Mouse (Mus musculus): ENCODE data around the gene Olfr543. TPM values are rescaled to one million over a fixed set of nuclear protein-coding genes. Genes with fewer than 3 reads are reported as not detected.
A peak's percentile ranks its signal among the peaks of the same experiment; 100 is the strongest.

Gene Olfr543
- polyA plus RNA-seq (2014; fragmentation: Nextera tagmentation; extraction: Ambion mirVana) = 0.77 and 0.96 TPM in 2 replicates

GRCm38 (mm10) chr7:102481579-102481978 lies at the start of gene Olfr543:
Gene Olfr543 (minus strand): TSS chr7:102481679.
- H3K4me1 ChIP-seq (replicated peaks; ENCODE audit: control insufficient read depth, insufficient read depth, low read length) = no peaks in the 10 kb centered on the region
- H3K36me3 ChIP-seq (ENCODE audit: control insufficient read depth, insufficient read depth, low read length) = no peaks in the 10 kb centered on the region
- H3K4me3 ChIP-seq (ENCODE audit: low read depth, low read length) = no peak within 1 kb of the TSS
- 92% methylated on average over 4 of the region's 4 CpGs for WGBS
- ATAC-seq (replicated peaks; ENCODE audit: low FRiP score, low TSS enrichment, low read depth) (no peak), DNase-seq (ENCODE audit: low spot score) (no peak)
- no peak within 1 kb of the TSS for H3K4me2 ChIP-seq (ENCODE audit: low read length)
- H3K9ac ChIP-seq (ENCODE audit: low read length) = no peak within 1 kb of the TSS
- no peaks in the 10 kb centered on the region for H3K27me3 ChIP-seq (replicated peaks; ENCODE audit: control insufficient read depth, insufficient read depth, low read length)
- H3K27ac ChIP-seq (ENCODE audit: low read depth) = no peak within 1 kb of the TSS
- H3K9me3 ChIP-seq (ENCODE audit: control insufficient read depth, low read length) = no peaks in the 10 kb centered on the region

GRCm38 (mm10) chr7:102529052-102529451 lies 47.6 kb upstream of the Olfr543 start:
- no peaks in the 10 kb centered on the region for H3K36me3 ChIP-seq (ENCODE audit: control insufficient read depth, insufficient read depth, low read length)
- H3K9me3 ChIP-seq (ENCODE audit: control insufficient read depth, low read length) = no peaks in the 10 kb centered on the region
- no peak overlapping the region for H3K27ac ChIP-seq (ENCODE audit: low read depth)
- H3K27me3 ChIP-seq (replicated peaks; ENCODE audit: control insufficient read depth, insufficient read depth, low read length) = no peaks in the 10 kb centered on the region
- DNase-seq (ENCODE audit: low spot score) (no peak), ATAC-seq (replicated peaks; ENCODE audit: low FRiP score, low TSS enrichment, low read depth) (no peak)
- no peak overlapping the region for H3K4me2 ChIP-seq (ENCODE audit: low read length)
- WGBS = 78% methylated on average over 1 of the region's 1 CpGs
- no peak overlapping the region for H3K9ac ChIP-seq (ENCODE audit: low read length)
- H3K4me3 ChIP-seq (ENCODE audit: low read depth, low read length) = no peak overlapping the region
- H3K4me1 ChIP-seq (replicated peaks; ENCODE audit: control insufficient read depth, insufficient read depth, low read length) = no peaks in the 10 kb centered on the region

- no peak overlapping the region for H3K4me2 ChIP-seq (ENCODE audit: low read length)
- no peaks in the 10 kb centered on the region for H3K36me3 ChIP-seq (ENCODE audit: control insufficient read depth, insufficient read depth, low read length)
- H3K9ac ChIP-seq (ENCODE audit: low read length) = no peak overlapping the region
- no peaks in the 10 kb centered on the region for H3K27me3 ChIP-seq (replicated peaks; ENCODE audit: control insufficient read depth, insufficient read depth, low read length)
- ATAC-seq (replicated peaks; ENCODE audit: low FRiP score, low TSS enrichment, low read depth) (no peak), DNase-seq (ENCODE audit: low spot score) (no peak)
- H3K4me1 ChIP-seq (replicated peaks; ENCODE audit: control insufficient read depth, insufficient read depth, low read length) = no peaks in the 10 kb centered on the region
- no peaks in the 10 kb centered on the region for H3K9me3 ChIP-seq (ENCODE audit: control insufficient read depth, low read length)
- H3K4me3 ChIP-seq (ENCODE audit: low read depth, low read length) = no peak overlapping the region
- no peak overlapping the region for H3K27ac ChIP-seq (ENCODE audit: low read depth)
- WGBS = 91% methylated on average over 2 of the region's 2 CpGs
Observed at GRCm38 (mm10) chr7:102517051-102517335, 35.5 kb upstream of the Olfr543 start.

- Histone ChIP-seq H3K27ac (ENCODE audit: low read depth) (no peak overlapping the region), H3K36me3 (ENCODE audit: control insufficient read depth, insufficient read depth, low read length) (no peaks in the 10 kb centered on the region), H3K4me1 (replicated peaks; ENCODE audit: control insufficient read depth, insufficient read depth, low read length) (no peaks in the 10 kb centered on the region), H3K4me3 (ENCODE audit: low read depth, low read length) (no peak overlapping the region), H3K27me3 (replicated peaks; ENCODE audit: control insufficient read depth, insufficient read depth, low read length) (no peaks in the 10 kb centered on the region), H3K9me3 (ENCODE audit: control insufficient read depth, low read length) (no peaks in the 10 kb centered on the region), H3K9ac (ENCODE audit: low read length) (no peak overlapping the region), H3K4me2 (ENCODE audit: low read length) (no peak overlapping the region)
- 76% methylated on average over 10 of the region's 10 CpGs for WGBS
- ATAC-seq (replicated peaks; ENCODE audit: low FRiP score, low TSS enrichment, low read depth) (no peak), DNase-seq (ENCODE audit: low spot score) (no peak)
Observed at GRCm38 (mm10) chr7:102516261-102517050, 35.0 kb upstream of the Olfr543 start.

- H3K4me2 ChIP-seq (ENCODE audit: low read length) = no peak overlapping the region
- WGBS = 63% methylated on average over 4 of the region's 4 CpGs
Observed at GRCm38 (mm10) chr7:102514144-102514543, 32.7 kb upstream of the Olfr543 start.

GRCm38 (mm10) chr7:102512814-102513435 lies 31.4 kb upstream of the Olfr543 start:
- peak; percentile 95 for DNase-seq (ENCODE audit: low spot score)

More at GRCm38 (mm10) chr7:102514144-102514543, 32.7 kb upstream of the Olfr543 start:
- Histone ChIP-seq H3K27me3 (replicated peaks; ENCODE audit: control insufficient read depth, insufficient read depth, low read length) (no peaks in the 10 kb centered on the region), H3K9ac (ENCODE audit: low read length) (no peak overlapping the region), H3K27ac (ENCODE audit: low read depth) (no peak overlapping the region), H3K4me1 (replicated peaks; ENCODE audit: control insufficient read depth, insufficient read depth, low read length) (no peaks in the 10 kb centered on the region), H3K4me3 (ENCODE audit: low read depth, low read length) (no peak overlapping the region), H3K36me3 (ENCODE audit: control insufficient read depth, insufficient read depth, low read length) (no peaks in the 10 kb centered on the region), H3K9me3 (ENCODE audit: control insufficient read depth, low read length) (no peaks in the 10 kb centered on the region)
- no peak for DNase-seq (ENCODE audit: low spot score)
- no peak for ATAC-seq (replicated peaks; ENCODE audit: low FRiP score, low TSS enrichment, low read depth)

GRCm38 (mm10) chr7:102511927-102512326 lies 30.4 kb upstream of the Olfr543 start:
- Histone ChIP-seq H3K4me1 (replicated peaks; ENCODE audit: control insufficient read depth, insufficient read depth, low read length) (no peaks in the 10 kb centered on the region), H3K9ac (ENCODE audit: low read length) (no peak overlapping the region), H3K36me3 (ENCODE audit: control insufficient read depth, insufficient read depth, low read length) (no peaks in the 10 kb centered on the region), H3K27me3 (replicated peaks; ENCODE audit: control insufficient read depth, insufficient read depth, low read length) (no peaks in the 10 kb centered on the region), H3K9me3 (ENCODE audit: control insufficient read depth, low read length) (no peaks in the 10 kb centered on the region), H3K4me3 (ENCODE audit: low read depth, low read length) (no peak overlapping the region), H3K4me2 (ENCODE audit: low read length) (no peak overlapping the region), H3K27ac (ENCODE audit: low read depth) (no peak overlapping the region)
- WGBS = 89% methylated on average over 10 of the region's 10 CpGs
- DNase-seq (ENCODE audit: low spot score) = no peak
- ATAC-seq (replicated peaks; ENCODE audit: low FRiP score, low TSS enrichment, low read depth) = no peak

More at GRCm38 (mm10) chr7:102512814-102513435, 31.4 kb upstream of the Olfr543 start:
- H3K9ac ChIP-seq (ENCODE audit: low read length) = peak overlapping the region; percentile 60
- peak overlapping the region; percentile 93 for H3K4me2 ChIP-seq (ENCODE audit: low read length)
- no peaks in the 10 kb centered on the region for H3K27me3 ChIP-seq (replicated peaks; ENCODE audit: control insufficient read depth, insufficient read depth, low read length)
- peak; percentile 95 for ATAC-seq (replicated peaks; ENCODE audit: low FRiP score, low TSS enrichment, low read depth)
- H3K4me1 ChIP-seq (replicated peaks; ENCODE audit: control insufficient read depth, insufficient read depth, low read length) = no peaks in the 10 kb centered on the region
- no peak overlapping the region for H3K27ac ChIP-seq (ENCODE audit: low read depth)
- H3K4me3 ChIP-seq (ENCODE audit: low read depth, low read length) = peak overlapping the region; percentile 41
- 1% methylated on average over 54 of the region's 54 CpGs for WGBS
- H3K36me3 ChIP-seq (ENCODE audit: control insufficient read depth, insufficient read depth, low read length) = no peaks in the 10 kb centered on the region
- H3K9me3 ChIP-seq (ENCODE audit: control insufficient read depth, low read length) = no peaks in the 10 kb centered on the region

- no peaks in the 10 kb centered on the region for H3K4me1 ChIP-seq (replicated peaks; ENCODE audit: control insufficient read depth, insufficient read depth, low read length)
- H3K27ac ChIP-seq (ENCODE audit: low read depth) = no peak overlapping the region
- no peak for DNase-seq (ENCODE audit: low spot score)
- H3K36me3 ChIP-seq (ENCODE audit: control insufficient read depth, insufficient read depth, low read length) = no peaks in the 10 kb centered on the region
- no peak overlapping the region for H3K9ac ChIP-seq (ENCODE audit: low read length)
- no peak overlapping the region for H3K4me3 ChIP-seq (ENCODE audit: low read depth, low read length)
- H3K27me3 ChIP-seq (replicated peaks; ENCODE audit: control insufficient read depth, insufficient read depth, low read length) = no peaks in the 10 kb centered on the region
- no peak for ATAC-seq (replicated peaks; ENCODE audit: low FRiP score, low TSS enrichment, low read depth)
- no peak overlapping the region for H3K4me2 ChIP-seq (ENCODE audit: low read length)
- no peaks in the 10 kb centered on the region for H3K9me3 ChIP-seq (ENCODE audit: control insufficient read depth, low read length)
- WGBS = 80% methylated on average over 7 of the region's 7 CpGs
Observed at GRCm38 (mm10) chr7:102509726-102510125, 28.2 kb upstream of the Olfr543 start.

- Histone ChIP-seq H3K27me3 (replicated peaks; ENCODE audit: control insufficient read depth, insufficient read depth, low read length) (no peaks in the 10 kb centered on the region), H3K4me3 (ENCODE audit: low read depth, low read length) (no peak overlapping the region), H3K9me3 (ENCODE audit: control insufficient read depth, low read length) (no peaks in the 10 kb centered on the region), H3K36me3 (ENCODE audit: control insufficient read depth, insufficient read depth, low read length) (no peaks in the 10 kb centered on the region), H3K4me2 (ENCODE audit: low read length) (no peak overlapping the region), H3K9ac (ENCODE audit: low read length) (no peak overlapping the region), H3K4me1 (replicated peaks; ENCODE audit: control insufficient read depth, insufficient read depth, low read length) (no peaks in the 10 kb centered on the region), H3K27ac (ENCODE audit: low read depth) (no peak overlapping the region)
- ATAC-seq (replicated peaks; ENCODE audit: low FRiP score, low TSS enrichment, low read depth) = no peak
- no peak for DNase-seq (ENCODE audit: low spot score)
- WGBS = 89% methylated on average over 6 of the region's 6 CpGs
Observed at GRCm38 (mm10) chr7:102508666-102509065, 27.2 kb upstream of the Olfr543 start.

All from intestine, embryonic 14.5 days (tissue).